In genomic region chr2:137080468-137080867, GRCm38 (mm10) we compare ENCODE assay signal across 10 mouse cellular contexts. TPM values are rescaled to one million over a fixed set of nuclear protein-coding genes. Genes with fewer than 3 reads are reported as not detected.
DNase-seq lines count a peak whose midpoint lies in the region; ATAC-seq lines count a peak whose summit lies in the region.
"Had no signal": no experiment of that assay in that cellular context is flagged by ENCODE, and none has a peak within 500 bp of the region (broad histone marks: within the 10 kb centered on the region; RNA-seq: fewer than 3 reads in every experiment).

No protein-coding gene starts in this region.

- H3K27ac ChIP-seq in midbrain, embryonic 11.5 days (ENCODE audit: low read depth, low read length) = no peak overlapping the region; the same call in 1 of the 2 replicates
- H3K27ac ChIP-seq in midbrain, embryonic 16.5 days (ENCODE audit: low read length) = no peak overlapping the region
- H3K27ac ChIP-seq: embryonic facial prominence, embryonic 12.5 days had no signal

- DNase-seq in gastrocnemius, adult 18-20 months (ENCODE audit: low spot score) = peak; percentile 32
- no peak for DNase-seq in gastrocnemius, postnatal 14 days
- peak; percentile 47 for DNase-seq in midbrain, embryonic 11.5 days (ENCODE audit: low spot score, missing footprints)
- peak; percentile 47 to 56 for DNase-seq in kidney, adult 8-10 months
- DNase-seq in spleen, adult 12 weeks (ENCODE audit: low spot score) = no peak
- DNase-seq: left cerebral cortex, postnatal 4 days had no signal

- H3K9ac ChIP-seq in midbrain, embryonic 11.5 days (ENCODE audit: low read length) = no peak overlapping the region
- H3K9ac ChIP-seq in midbrain, embryonic 16.5 days (ENCODE audit: low read depth, low read length) = no peak overlapping the region
- H3K9ac ChIP-seq: embryonic facial prominence, embryonic 12.5 days had no signal

- intact Hi-C loops in gastrocnemius, postnatal 14 days (cut with DNase I; ENCODE audit: low total_unique reads) = no loop called here

- peaks cover 21% of the 10 kb centered on the region for H3K36me3 ChIP-seq in midbrain, embryonic 11.5 days (ENCODE audit: control insufficient read depth, insufficient read depth, low read length)
- peaks cover 3% of the 10 kb centered on the region; the same call in 1 of the 2 replicates for H3K36me3 ChIP-seq in midbrain, embryonic 16.5 days (ENCODE audit: control insufficient read depth, insufficient read depth, low read length)

- no peaks in the 10 kb centered on the region for H3K9me3 ChIP-seq in midbrain, embryonic 11.5 days (ENCODE audit: control insufficient read depth, low read length)
- H3K9me3 ChIP-seq in midbrain, embryonic 16.5 days (replicated peaks; ENCODE audit: control insufficient read depth, low read length, poor library complexity, severe bottlenecking) = no peaks in the 10 kb centered on the region
- H3K9me3 ChIP-seq: embryonic facial prominence, embryonic 12.5 days had no signal

- WGBS in midbrain, embryonic 11.5 days = 81% methylated on average over 6 of the region's 6 CpGs
- WGBS in midbrain, embryonic 16.5 days = 87% methylated on average over 6 of the region's 6 CpGs

- H3K4me1 ChIP-seq in midbrain, embryonic 11.5 days (ENCODE audit: control insufficient read depth, insufficient read depth, low read length) = peaks cover 4% of the 10 kb centered on the region; the same call in 1 of the 2 replicates
- 0 out of 2 replicates have a peak, but pooled peaks cover 5% of the 10 kb centered on the region for H3K4me1 ChIP-seq in midbrain, embryonic 16.5 days (ENCODE audit: control insufficient read depth, insufficient read depth, low read length)

- ATAC-seq in midbrain, embryonic 11.5 days (ENCODE audit: low FRiP score) = 0 out of 2 replicates have a peak, but pooled peaks have one; percentile 6
- ATAC-seq in midbrain, embryonic 16.5 days = no peak
- ATAC-seq in megakaryocyte, adult 5-6 weeks (ENCODE audit: poor library complexity, severe bottlenecking) = 0 out of 2 replicates have a peak, but pooled peaks have one; percentile 18
- no peak for ATAC-seq in CD4-positive, CD25-positive, alpha-beta regulatory T cell, adult 4 months

- H3K4me3 ChIP-seq in midbrain, embryonic 11.5 days (ENCODE audit: low read depth, low read length) = no peak overlapping the region
- H3K4me3 ChIP-seq in midbrain, embryonic 16.5 days (ENCODE audit: low read depth, low read length) = no peak overlapping the region
- H3K4me3 ChIP-seq: embryonic facial prominence, embryonic 12.5 days had no signal

- no peak overlapping the region for H3K4me2 ChIP-seq in midbrain, embryonic 11.5 days
- H3K4me2 ChIP-seq in midbrain, embryonic 16.5 days (ENCODE audit: low read length) = no peak overlapping the region
- H3K4me2 ChIP-seq: embryonic facial prominence, embryonic 12.5 days had no signal

- no peaks in the 10 kb centered on the region for H3K27me3 ChIP-seq in midbrain, embryonic 11.5 days (ENCODE audit: control insufficient read depth, insufficient read depth, low read length)
- no peaks in the 10 kb centered on the region for H3K27me3 ChIP-seq in midbrain, embryonic 16.5 days (ENCODE audit: control insufficient read depth, insufficient read depth, low read depth, low read length)
- H3K27me3 ChIP-seq: embryonic facial prominence, embryonic 12.5 days had no signal

RNA-seq across cellular contexts. Expression of gene Jag1, which starts 36.0 kb away (rescaled TPM):
- total RNA-seq in gastrocnemius, adult 18-20 months (2021) = 1 to 10 TPM; 3.9 to 6.8 TPM
- total RNA-seq in gastrocnemius, postnatal 14 days (2021) = 10 to 100 TPM in 1 of 2 experiments, 1 to 10 TPM in 1; 9.5 to 11.4 TPM
- polyA plus RNA-seq in midbrain, embryonic 11.5 days (2014; fragmentation: Nextera tagmentation; extraction: Ambion mirVana) = 35.4 TPM in 2 replicates
- 8.6 and 10.1 TPM in 2 replicates for polyA plus RNA-seq in midbrain, embryonic 16.5 days (2015; fragmentation: Nextera tagmentation; extraction: Ambion mirVana)
- total RNA-seq in megakaryocyte, adult 5-6 weeks (2015) = 0.57 and 0.94 TPM in 2 replicates
- total RNA-seq in megakaryocyte, adult 5-6 weeks (2017) = 0.61 and 0.81 TPM in 2 replicates
- polyA plus RNA-seq in CD4-positive, CD25-positive, alpha-beta regulatory T cell, adult 4 months (2017; shearing (Covaris generic)) = 1 to 10 TPM in 1 of 2 experiments, under 1 TPM in 1; 0.47 to 1.4 TPM

Comparison
In these comparisons a context has a peak if more than half of its experiments do, and no peak if none do; other contexts are left out.
1. DNase-seq: peak in gastrocnemius, adult 18-20 months (single experiment), midbrain, embryonic 11.5 days (single experiment) and kidney, adult 8-10 months (2 of 2); none in gastrocnemius, postnatal 14 days (single experiment) and spleen, adult 12 weeks (single experiment).
2. ATAC-seq: peak in midbrain, embryonic 11.5 days (single experiment) and megakaryocyte, adult 5-6 weeks (single experiment); none in midbrain, embryonic 16.5 days (single experiment) and CD4-positive, CD25-positive, alpha-beta regulatory T cell, adult 4 months (single experiment).